Mouse (Mus musculus) embryo, embryonic 10.5 days (tissue): ENCODE measurements around the gene Gm20737.
"Not testable (repeated sequence)": the region's sequence is repeated elsewhere in the genome, so short reads cannot be mapped to it uniquely, and the experiment has no call there.

Source experiments
- DNase-seq: peaks from one replicate; pipeline ENCODE4 v3.0.0-alpha.2; 2015; ENCODE audit warnings: low spot score

The Gm20737 gene

GRCm38 (mm10) chrY:10535942-10536341 lies at the start of gene Gm20737:
Gene Gm20737 (minus strand): TSS chrY:10536042.
- not testable (repeated sequence) for DNase-seq

- not testable (repeated sequence) for DNase-seq
Measured at GRCm38 (mm10) chrY:10553153-10553552, 17.3 kb upstream of the Gm20737 start, which contains the start of gene Gm21775. Gene Gm21775 (plus strand): TSS chrY:10553453.
